Mouse (Mus musculus): Measurements from ENCODE around the gene C530025M09Rik. TPM values are rescaled to one million over a fixed set of nuclear protein-coding genes. Genes with fewer than 3 reads are reported as not detected.

Gene C530025M09Rik
- not detected in 2 replicates for polyA plus RNA-seq (2014; fragmentation: Nextera tagmentation; extraction: Ambion mirVana)

- under 1% methylated on average over 75 of the region's 82 CpGs for WGBS (ENCODE audit: insufficient replicate concordance)
Observed at GRCm38 (mm10) chr2:149830536-149831458, at the start of gene C530025M09Rik. Gene C530025M09Rik (minus strand): TSS chr2:149831213.

GRCm38 (mm10) chr2:149877954-149878353 is 46.9 kb upstream of the C530025M09Rik start:
- H3K9me3 ChIP-seq (replicated peaks; ENCODE audit: control insufficient read depth, low read length): no peaks in the 10 kb centered on the region
- 23% methylated on average over 2 of the region's 2 CpGs for WGBS (ENCODE audit: insufficient replicate concordance)
- no peaks in the 10 kb centered on the region for H3K4me1 ChIP-seq (ENCODE audit: control insufficient read depth, insufficient read depth, low read length)
- no peak overlapping the region for H3K4me2 ChIP-seq
- ATAC-seq (replicated peaks; ENCODE audit: insufficient number of reproducible peaks, low FRiP score, low TSS enrichment): peak; percentile 57; the same call in 1 of the 2 replicates
- H3K4me3 ChIP-seq (ENCODE audit: low read depth, low read length): no peak overlapping the region
- H3K27ac ChIP-seq (ENCODE audit: low read depth, low read length): no peak overlapping the region
- H3K9ac ChIP-seq (ENCODE audit: low read depth, low read length): no peak overlapping the region
- H3K27me3 ChIP-seq (ENCODE audit: control insufficient read depth, insufficient read depth, low read length): no peaks in the 10 kb centered on the region
- H3K36me3 ChIP-seq (ENCODE audit: control insufficient read depth, insufficient read depth, low read length): no peaks in the 10 kb centered on the region

More at GRCm38 (mm10) chr2:149830536-149831458, at the start of gene C530025M09Rik:
- Histone ChIP-seq H3K4me2 (peak within 1 kb of the TSS; percentile 98), H3K36me3 (ENCODE audit: control insufficient read depth, insufficient read depth, low read length) (no peaks in the 10 kb centered on the region), H3K27me3 (ENCODE audit: control insufficient read depth, insufficient read depth, low read length) (peaks cover 34% of the 10 kb centered on the region), H3K9me3 (replicated peaks; ENCODE audit: control insufficient read depth, low read length) (no peaks in the 10 kb centered on the region), H3K4me3 (ENCODE audit: low read depth, low read length) (peak within 1 kb of the TSS; percentile 56), H3K9ac (ENCODE audit: low read depth, low read length) (peak within 1 kb of the TSS; percentile 54), H3K27ac (ENCODE audit: low read depth, low read length) (no peak within 1 kb of the TSS), H3K4me1 (ENCODE audit: control insufficient read depth, insufficient read depth, low read length) (peaks cover 2% of the 10 kb centered on the region; the same call in 1 of the 2 replicates)
- peak; percentile 78 for ATAC-seq (replicated peaks; ENCODE audit: insufficient number of reproducible peaks, low FRiP score, low TSS enrichment)

- WGBS (ENCODE audit: insufficient replicate concordance): 63% methylated on average over 3 of the region's 3 CpGs
- Histone ChIP-seq H3K4me1 (ENCODE audit: control insufficient read depth, insufficient read depth, low read length) (no peaks in the 10 kb centered on the region), H3K4me3 (ENCODE audit: low read depth, low read length) (no peak overlapping the region), H3K9ac (ENCODE audit: low read depth, low read length) (no peak overlapping the region), H3K27ac (ENCODE audit: low read depth, low read length) (no peak overlapping the region), H3K4me2 (no peak overlapping the region), H3K27me3 (ENCODE audit: control insufficient read depth, insufficient read depth, low read length) (no peaks in the 10 kb centered on the region), H3K9me3 (replicated peaks; ENCODE audit: control insufficient read depth, low read length) (no peaks in the 10 kb centered on the region), H3K36me3 (ENCODE audit: control insufficient read depth, insufficient read depth, low read length) (no peaks in the 10 kb centered on the region)
- no peak for ATAC-seq (replicated peaks; ENCODE audit: insufficient number of reproducible peaks, low FRiP score, low TSS enrichment)
Observed at GRCm38 (mm10) chr2:149873346-149873745, 42.3 kb upstream of the C530025M09Rik start.

GRCm38 (mm10) chr2:149872496-149872895 is 41.5 kb upstream of the C530025M09Rik start:
- H3K36me3 ChIP-seq (ENCODE audit: control insufficient read depth, insufficient read depth, low read length): no peaks in the 10 kb centered on the region
- no peaks in the 10 kb centered on the region for H3K4me1 ChIP-seq (ENCODE audit: control insufficient read depth, insufficient read depth, low read length)
- no peak overlapping the region for H3K9ac ChIP-seq (ENCODE audit: low read depth, low read length)
- no peak for ATAC-seq (replicated peaks; ENCODE audit: insufficient number of reproducible peaks, low FRiP score, low TSS enrichment)
- WGBS (ENCODE audit: insufficient replicate concordance): 86% methylated on average over 4 of the region's 4 CpGs
- H3K4me2 ChIP-seq: no peak overlapping the region
- H3K4me3 ChIP-seq (ENCODE audit: low read depth, low read length): no peak overlapping the region
- no peaks in the 10 kb centered on the region for H3K27me3 ChIP-seq (ENCODE audit: control insufficient read depth, insufficient read depth, low read length)
- H3K9me3 ChIP-seq (replicated peaks; ENCODE audit: control insufficient read depth, low read length): no peaks in the 10 kb centered on the region
- no peak overlapping the region for H3K27ac ChIP-seq (ENCODE audit: low read depth, low read length)

GRCm38 (mm10) chr2:149870496-149870895 is 39.5 kb upstream of the C530025M09Rik start:
- H3K36me3 ChIP-seq (ENCODE audit: control insufficient read depth, insufficient read depth, low read length): no peaks in the 10 kb centered on the region
- no peak overlapping the region for H3K27ac ChIP-seq (ENCODE audit: low read depth, low read length)
- no peaks in the 10 kb centered on the region for H3K4me1 ChIP-seq (ENCODE audit: control insufficient read depth, insufficient read depth, low read length)
- H3K9ac ChIP-seq (ENCODE audit: low read depth, low read length): no peak overlapping the region
- H3K9me3 ChIP-seq (replicated peaks; ENCODE audit: control insufficient read depth, low read length): no peaks in the 10 kb centered on the region
- H3K27me3 ChIP-seq (ENCODE audit: control insufficient read depth, insufficient read depth, low read length): no peaks in the 10 kb centered on the region
- no peak for ATAC-seq (replicated peaks; ENCODE audit: insufficient number of reproducible peaks, low FRiP score, low TSS enrichment)
- 80% methylated on average over 2 of the region's 2 CpGs for WGBS (ENCODE audit: insufficient replicate concordance)
- no peak overlapping the region for H3K4me2 ChIP-seq
- no peak overlapping the region for H3K4me3 ChIP-seq (ENCODE audit: low read depth, low read length)

- H3K4me3 ChIP-seq (ENCODE audit: low read depth, low read length): no peak overlapping the region
- no peaks in the 10 kb centered on the region for H3K27me3 ChIP-seq (ENCODE audit: control insufficient read depth, insufficient read depth, low read length)
- no peaks in the 10 kb centered on the region for H3K36me3 ChIP-seq (ENCODE audit: control insufficient read depth, insufficient read depth, low read length)
- H3K4me2 ChIP-seq: no peak overlapping the region
- WGBS (ENCODE audit: insufficient replicate concordance): 78% methylated on average over 5 of the region's 5 CpGs
- H3K9ac ChIP-seq (ENCODE audit: low read depth, low read length): no peak overlapping the region
- no peaks in the 10 kb centered on the region for H3K4me1 ChIP-seq (ENCODE audit: control insufficient read depth, insufficient read depth, low read length)
- H3K9me3 ChIP-seq (replicated peaks; ENCODE audit: control insufficient read depth, low read length): no peaks in the 10 kb centered on the region
- no peak overlapping the region for H3K27ac ChIP-seq (ENCODE audit: low read depth, low read length)
- ATAC-seq (replicated peaks; ENCODE audit: insufficient number of reproducible peaks, low FRiP score, low TSS enrichment): no peak
Observed at GRCm38 (mm10) chr2:149865914-149866435, 35.0 kb upstream of the C530025M09Rik start.

- ATAC-seq (replicated peaks; ENCODE audit: insufficient number of reproducible peaks, low FRiP score, low TSS enrichment): no peak
Observed at GRCm38 (mm10) chr2:149861002-149861401, 30.0 kb upstream of the C530025M09Rik start.

GRCm38 (mm10) chr2:149848778-149849177 is 17.8 kb upstream of the C530025M09Rik start:
- Histone ChIP-seq H3K9me3 (replicated peaks; ENCODE audit: control insufficient read depth, low read length) (no peaks in the 10 kb centered on the region), H3K4me1 (ENCODE audit: control insufficient read depth, insufficient read depth, low read length) (no peaks in the 10 kb centered on the region), H3K36me3 (ENCODE audit: control insufficient read depth, insufficient read depth, low read length) (no peaks in the 10 kb centered on the region), H3K4me2 (no peak overlapping the region), H3K27ac (ENCODE audit: low read depth, low read length) (no peak overlapping the region), H3K27me3 (ENCODE audit: control insufficient read depth, insufficient read depth, low read length) (no peaks in the 10 kb centered on the region), H3K9ac (ENCODE audit: low read depth, low read length) (no peak overlapping the region), H3K4me3 (ENCODE audit: low read depth, low read length) (no peak overlapping the region)
- WGBS (ENCODE audit: insufficient replicate concordance): 58% methylated on average over 4 of the region's 4 CpGs
- ATAC-seq (replicated peaks; ENCODE audit: insufficient number of reproducible peaks, low FRiP score, low TSS enrichment): no peak

More at GRCm38 (mm10) chr2:149861002-149861401, 30.0 kb upstream of the C530025M09Rik start:
- no peaks in the 10 kb centered on the region for H3K4me1 ChIP-seq (ENCODE audit: control insufficient read depth, insufficient read depth, low read length)
- H3K36me3 ChIP-seq (ENCODE audit: control insufficient read depth, insufficient read depth, low read length): no peaks in the 10 kb centered on the region
- WGBS (ENCODE audit: insufficient replicate concordance): 75% methylated on average over 3 of the region's 3 CpGs
- no peak overlapping the region for H3K9ac ChIP-seq (ENCODE audit: low read depth, low read length)
- H3K4me2 ChIP-seq: no peak overlapping the region
- H3K27ac ChIP-seq (ENCODE audit: low read depth, low read length): no peak overlapping the region
- no peaks in the 10 kb centered on the region for H3K9me3 ChIP-seq (replicated peaks; ENCODE audit: control insufficient read depth, low read length)
- H3K4me3 ChIP-seq (ENCODE audit: low read depth, low read length): no peak overlapping the region
- no peaks in the 10 kb centered on the region for H3K27me3 ChIP-seq (ENCODE audit: control insufficient read depth, insufficient read depth, low read length)

Measured in heart, embryonic 11.5 days (tissue).